Mouse (Mus musculus) c-Kit-positive CD71-positive TER-119-negative erythroid progenitor cells, embryonic 14.5 days (primary cell): ENCODE results near the gene Trim66.

Experiments used
- DNase-seq: peaks from one replicate; pipeline ENCODE4 v3.0.0-alpha.2; 2013; ENCODE audit warnings: low read depth

Trim66 gene

DNA sequence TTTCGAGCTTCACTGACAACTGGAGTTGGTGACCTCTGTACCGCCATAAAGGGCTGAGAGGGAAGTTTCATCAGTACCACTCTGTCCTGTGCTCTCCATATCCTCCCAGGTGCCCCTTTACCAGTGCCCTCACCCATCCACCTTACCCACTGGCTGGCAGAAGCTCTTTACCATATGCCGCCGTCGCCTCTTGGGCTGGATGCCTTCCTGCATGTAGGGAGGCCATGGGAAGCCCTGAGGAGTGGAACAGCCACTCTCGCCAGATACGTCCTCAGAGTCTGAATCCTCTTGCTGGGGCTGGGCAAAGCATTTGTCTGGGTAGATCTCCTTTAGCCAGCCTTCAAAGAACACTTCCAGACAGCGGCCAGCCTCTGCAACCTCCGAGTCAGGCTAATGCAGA lies 53.1 kb downstream of the Trim66 start:
- no peak for DNase-seq

DNA sequence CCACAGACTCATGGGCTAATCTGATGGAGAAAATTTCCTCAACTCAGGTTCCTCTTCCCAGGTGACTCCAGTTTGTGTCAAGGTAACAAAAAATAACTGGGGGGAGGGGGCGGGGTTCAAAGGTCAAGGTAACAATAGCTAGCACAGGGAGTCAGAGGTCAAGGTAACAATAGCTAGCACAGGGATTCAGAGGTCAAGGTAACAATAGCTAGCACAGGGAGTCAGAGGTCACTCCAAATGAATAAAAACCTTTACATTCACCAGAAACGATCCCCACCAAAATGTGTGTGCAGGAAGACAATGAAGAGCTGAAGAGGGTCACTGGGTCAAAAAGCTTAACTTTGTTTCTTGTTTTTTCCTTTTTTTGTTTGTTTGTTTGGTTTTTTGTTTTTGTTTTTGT lies 59.9 kb downstream of the Trim66 start:
- DNase-seq = no peak

DNA sequence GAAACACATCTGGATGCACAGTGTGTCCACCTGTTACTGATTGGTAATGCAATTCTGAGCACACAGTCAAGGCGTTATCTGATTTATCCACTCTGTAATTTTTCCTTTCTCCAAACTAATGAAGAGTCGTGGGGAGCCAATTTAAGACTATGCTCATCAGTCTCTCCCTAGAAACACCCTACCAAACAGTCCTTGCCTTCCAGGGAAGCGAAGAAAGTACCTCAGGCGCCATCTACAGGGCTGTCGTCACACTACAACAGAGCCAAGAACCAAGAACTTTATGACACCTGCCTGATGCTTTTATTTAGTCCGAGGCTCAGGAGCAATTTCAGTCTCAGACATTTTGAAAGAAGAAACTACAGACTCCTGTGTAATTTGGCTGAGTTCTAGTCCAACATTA lies 62.9 kb downstream of the Trim66 start:
- DNase-seq = peak; percentile 13

DNA sequence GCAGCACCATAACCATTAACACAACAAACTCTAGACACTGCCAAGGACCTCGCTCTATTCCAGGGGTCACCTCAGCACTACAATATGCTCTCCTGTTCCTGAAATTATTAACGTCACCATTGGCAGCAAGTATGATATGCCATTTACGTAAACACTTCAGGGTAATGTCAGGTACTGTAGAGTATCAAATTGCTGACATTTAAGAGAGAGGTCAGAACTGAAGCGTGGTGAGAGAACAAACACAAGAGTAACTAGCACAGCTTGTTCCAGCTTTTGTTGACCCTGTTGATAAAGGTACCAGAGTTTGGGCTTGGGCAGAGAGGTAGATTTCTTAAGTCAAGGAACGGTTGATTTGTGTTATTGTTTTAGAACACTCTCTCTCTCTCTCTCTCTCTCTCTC lies 65.2 kb downstream of the Trim66 start:
- DNase-seq = no peak

DNA sequence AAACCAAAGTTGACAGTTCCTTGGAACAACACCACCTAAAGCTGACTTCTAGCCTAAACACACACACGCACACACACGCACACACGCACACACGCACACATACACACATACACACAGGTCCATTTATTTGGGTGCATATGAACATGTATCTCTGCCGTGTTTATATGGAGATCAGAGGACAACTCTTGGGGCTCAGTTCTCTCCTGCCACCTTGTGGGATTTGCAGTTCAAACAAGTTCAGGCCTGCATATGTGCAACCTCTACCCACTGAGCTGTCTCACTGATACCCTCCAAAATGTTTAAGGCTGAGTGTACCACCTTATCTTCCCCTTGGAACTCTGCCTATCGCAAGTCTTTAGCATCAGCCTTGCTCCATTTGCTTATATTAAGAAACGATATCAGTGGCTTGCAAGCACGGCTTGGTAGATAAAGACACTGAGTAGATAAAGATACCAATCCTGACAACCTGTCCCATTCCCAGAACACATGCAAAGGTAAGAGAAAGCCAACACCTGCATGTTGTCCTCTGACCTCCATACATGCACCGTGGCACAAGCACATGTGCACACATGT lies 67.2 kb downstream of the Trim66 start:
- no peak for DNase-seq

DNA sequence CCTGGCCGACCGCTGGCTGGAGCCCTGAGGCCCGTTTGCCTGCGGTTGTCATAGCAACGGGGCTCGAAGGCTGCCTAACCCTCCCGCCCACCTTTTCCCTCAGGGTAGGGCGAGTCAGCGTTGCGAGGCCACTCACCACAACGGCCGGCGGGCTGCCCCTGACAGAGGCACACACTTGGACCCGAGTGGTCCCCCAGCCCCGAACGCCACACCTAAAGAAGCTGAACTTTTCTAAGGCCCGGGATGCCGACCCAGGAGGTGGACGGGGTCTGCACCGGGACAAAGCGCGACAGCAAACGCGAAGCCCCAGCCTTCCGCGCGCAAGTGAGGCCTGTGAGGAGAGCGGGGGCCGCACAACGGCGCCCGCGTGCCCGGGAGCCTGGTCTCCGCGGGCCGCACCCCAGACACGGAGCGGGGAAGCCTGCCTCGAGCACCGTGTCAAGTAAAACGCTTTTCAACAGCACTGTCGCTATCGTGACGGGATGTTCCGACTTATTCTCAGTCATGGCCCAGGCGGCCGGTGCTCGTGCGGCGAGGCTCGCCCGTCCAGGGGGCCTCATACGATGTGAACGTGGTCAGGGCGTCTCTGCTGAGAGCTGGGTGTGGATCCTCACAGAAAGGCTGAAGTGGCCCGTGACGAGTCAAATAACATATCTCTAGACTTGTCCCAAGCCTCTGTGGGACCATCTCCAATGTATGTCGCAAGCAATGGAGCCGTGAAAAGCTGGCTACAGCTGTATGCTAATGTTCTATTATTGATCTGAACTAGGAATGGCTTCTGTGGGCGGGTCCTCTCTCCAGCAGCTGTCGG lies 68.9 kb downstream of the Trim66 start, which contains the start of gene Stk33:
Gene Stk33 (minus strand): TSS at position 301 of the 811 bp plus-strand sequence.
- DNase-seq = no peak

DNA sequence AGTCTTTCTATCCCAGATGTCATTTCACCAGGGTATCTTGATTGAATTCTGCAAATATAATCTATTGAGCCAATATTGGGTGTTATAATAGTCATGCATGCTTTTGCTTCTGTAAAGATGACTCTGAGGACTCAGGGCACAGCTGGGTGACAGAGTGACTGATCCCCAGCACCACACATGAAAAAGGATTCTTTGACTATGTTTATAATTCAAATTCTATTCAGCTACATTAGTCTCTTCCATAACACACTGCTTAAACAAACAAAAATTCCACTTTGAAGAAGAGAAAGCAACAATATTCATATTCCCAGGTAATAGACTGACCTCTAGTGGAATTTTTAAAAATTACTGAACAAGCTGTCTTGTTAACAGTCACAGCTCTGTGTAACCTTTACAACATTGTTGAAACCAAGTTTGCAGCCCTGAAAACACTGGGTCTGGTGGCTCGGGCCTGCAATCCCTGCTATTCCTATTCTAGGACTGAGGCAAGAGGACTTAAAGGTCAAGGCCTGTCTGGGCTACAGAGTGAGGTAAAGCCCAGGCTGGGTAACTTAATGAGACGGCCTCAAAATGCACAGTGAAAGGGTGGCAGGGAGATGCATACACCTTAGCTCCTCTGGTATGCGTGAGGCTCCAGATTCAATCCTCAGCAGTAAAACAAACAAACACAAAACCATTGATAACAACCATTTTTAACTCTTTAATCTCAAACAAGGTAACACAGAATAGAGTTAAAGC lies 83.3 kb downstream of the Trim66 start:
- DNase-seq = no peak

DNA sequence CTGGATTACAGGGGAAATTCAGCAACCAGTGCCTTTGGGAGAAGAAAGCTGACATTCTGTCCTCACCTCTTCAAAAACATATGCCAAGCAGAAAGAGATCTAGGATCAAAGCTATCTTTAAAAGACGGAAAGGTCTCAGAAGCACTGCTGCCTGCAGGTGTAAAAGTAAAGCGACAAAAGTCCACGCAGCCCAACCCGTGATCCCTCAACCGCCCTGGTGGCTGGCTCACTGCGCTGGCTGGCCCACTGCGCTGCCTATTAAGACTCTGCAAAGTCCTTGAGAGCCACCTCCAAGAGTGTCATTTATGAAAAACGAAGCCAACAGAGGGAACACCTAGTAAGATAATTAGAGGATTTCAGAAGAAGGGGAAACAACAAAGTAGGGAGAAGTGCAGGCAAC lies 85.1 kb downstream of the Trim66 start:
- DNase-seq = no peak

DNA sequence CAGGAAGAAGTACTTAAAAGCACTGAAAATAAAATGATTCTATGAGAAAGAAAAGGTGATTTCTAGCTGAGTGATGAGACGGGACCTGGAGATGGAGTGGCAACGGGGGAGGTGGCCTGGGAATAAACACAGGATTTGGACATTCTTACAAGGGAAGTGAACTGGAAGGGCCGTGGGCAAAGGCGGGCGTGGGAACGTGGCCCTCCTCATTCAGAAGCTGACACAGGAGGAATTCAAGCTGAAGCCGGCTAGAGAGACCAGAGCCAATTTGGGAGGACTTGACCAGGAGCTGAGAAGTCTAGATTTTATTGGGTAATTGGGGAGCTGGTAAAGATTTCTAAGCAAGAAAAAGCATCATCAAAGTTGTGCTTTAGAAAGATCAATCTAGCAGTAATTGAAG lies 102.4 kb downstream of the Trim66 start:
- DNase-seq = no peak

DNA sequence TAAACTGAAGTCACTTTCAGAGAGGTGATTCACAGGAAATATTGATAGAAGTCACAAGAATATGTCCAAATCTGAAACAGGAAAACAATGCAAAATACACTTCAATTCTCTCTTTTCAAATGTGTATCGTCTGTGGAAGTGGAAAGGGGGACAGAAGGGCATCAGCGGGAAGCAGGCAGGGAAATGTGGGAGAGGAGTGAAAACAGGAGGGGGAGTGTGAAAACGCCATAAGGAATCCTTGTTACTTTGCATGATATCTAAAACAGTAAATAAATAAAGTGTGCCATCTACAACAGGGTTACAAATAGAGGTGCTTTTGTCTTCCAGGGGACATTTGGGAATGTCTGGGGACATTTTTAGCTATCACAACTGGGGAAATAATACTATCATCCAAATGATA lies 108.6 kb downstream of the Trim66 start:
- no peak for DNase-seq
